Mouse (Mus musculus) embryonic fibroblast, embryonic 13.5 days (primary cell): Measurements from ENCODE around the gene Zfp281.

Experiments
- CTCF ChIP-seq: IDR thresholded peaks from 2 replicates; pipeline ENCODE4 v1.5.1; 2011; ENCODE audit warnings: mild to moderate bottlenecking, control low read depth, low read length, moderate library complexity, borderline replicate concordance; ENCODE audit not compliant: insufficient read depth
- POLR2A ChIP-seq: IDR thresholded peaks from 2 replicates; pipeline ENCODE4 v1.6.1; 2011; ENCODE audit warnings: low read depth, mild to moderate bottlenecking, control low read depth, low read length, moderate library complexity

DNA sequence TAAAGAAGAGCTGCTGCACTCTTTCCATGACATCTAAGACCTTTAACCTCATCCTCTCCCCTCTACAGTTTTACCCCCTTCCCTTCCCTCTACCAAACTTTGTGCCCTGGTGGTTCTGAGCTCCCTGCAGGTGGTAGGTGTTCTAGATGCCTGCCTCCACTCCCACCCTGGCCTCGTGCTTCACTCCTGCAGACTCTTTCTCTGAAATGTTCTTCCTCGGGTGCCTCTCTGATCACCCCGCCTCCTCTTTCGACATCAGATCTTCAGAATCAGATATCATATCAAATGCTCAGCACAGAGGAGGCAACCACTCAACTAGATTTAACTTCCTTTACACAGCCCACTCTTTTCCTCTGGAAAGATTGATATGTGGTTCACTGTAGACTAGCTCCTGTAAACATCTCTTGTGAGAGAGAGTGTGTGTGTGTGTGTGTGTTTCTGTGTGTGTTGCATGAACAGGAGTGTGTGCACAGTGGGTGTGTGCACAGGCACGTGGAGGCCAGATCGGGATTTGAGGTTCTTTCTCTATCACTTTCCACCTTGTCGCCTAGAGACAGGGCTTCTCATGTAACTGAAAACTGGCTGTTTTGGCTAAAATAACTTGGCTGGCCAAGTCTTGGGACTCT lies 7.4 kb upstream of the Zfp281 start:
- TF ChIP-seq POLR2A (no peak), CTCF (no peak)
